Mouse (Mus musculus): Measurements from ENCODE around the gene Sez6. TPM values are rescaled to one million over a fixed set of nuclear protein-coding genes. Genes with fewer than 3 reads are reported as not detected.
A peak's percentile ranks its signal among the peaks of the same experiment; 100 is the strongest.

Sez6 gene
- total RNA-seq, 4 experiments from 2014 or later: 0.19 to 0.84 (median 0.52) TPM

DNA sequence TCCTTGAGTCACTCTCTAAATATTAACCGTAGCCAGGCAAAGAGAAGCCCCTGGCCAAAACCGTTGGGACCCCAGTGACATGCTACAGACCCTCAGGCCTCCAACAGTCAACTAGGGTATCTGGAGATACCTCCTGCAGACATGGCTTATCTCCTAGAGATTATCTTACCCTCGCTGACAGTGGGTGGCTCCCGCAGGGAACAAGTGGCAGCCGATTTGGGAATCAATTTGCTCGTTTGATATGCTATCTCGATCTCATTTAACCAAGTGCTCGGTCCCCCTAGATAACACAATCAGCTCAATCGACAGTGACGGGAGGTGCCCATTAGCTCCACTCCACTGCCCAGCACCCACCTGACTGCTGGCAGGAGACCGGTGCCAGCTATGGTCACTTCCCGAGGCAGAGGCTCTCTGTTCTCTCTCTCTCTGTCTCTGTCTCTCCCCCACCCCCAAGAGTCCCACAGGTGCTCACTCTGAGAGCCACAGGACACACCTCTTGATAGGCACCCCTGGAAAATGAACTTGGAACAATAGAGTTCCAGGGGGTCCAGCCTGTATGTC is 19.6 kb downstream of the Sez6 start:
- no peak for DNase-seq (ENCODE audit: low spot score)

DNA sequence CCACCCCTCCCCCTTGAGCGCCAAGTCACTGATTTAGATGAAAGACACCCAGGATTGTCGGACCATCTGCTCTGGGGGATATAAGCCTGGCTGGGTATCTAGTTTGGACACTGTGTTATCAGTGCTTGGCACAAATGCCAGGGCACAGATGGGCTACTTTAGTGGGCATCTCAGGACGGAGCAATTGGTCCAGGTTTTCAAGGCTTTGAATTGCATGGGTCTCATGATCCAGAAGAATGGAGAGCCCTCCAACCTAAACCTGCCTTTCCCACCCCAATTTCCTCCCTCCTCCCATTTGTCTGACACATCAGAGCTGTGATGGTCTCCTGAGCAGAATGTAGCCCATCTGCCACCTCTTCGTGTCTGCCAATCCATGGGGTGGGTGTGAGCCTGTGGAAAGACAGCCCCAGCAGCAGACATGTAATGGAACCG is 20.2 kb downstream of the Sez6 start:
- no peak for DNase-seq (ENCODE audit: low spot score)

DNA sequence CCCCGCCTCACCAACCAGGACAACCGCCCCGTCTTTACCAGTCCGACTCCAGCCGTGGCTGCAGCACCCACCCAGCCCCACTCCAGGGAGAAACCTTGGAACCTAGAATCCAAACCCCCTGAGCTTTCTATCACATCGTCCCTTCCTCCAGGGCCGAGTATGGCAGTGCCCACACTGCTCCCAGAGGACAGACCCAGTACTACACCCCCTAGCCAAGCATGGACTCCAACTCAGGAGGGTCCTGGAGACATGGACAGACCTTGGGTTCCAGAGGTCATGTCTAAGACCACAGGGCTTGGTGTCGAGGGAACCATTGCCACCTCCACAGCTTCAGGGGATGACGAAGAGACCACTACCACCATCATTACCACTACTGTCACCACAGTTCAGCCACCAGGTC is 23.1 kb downstream of the Sez6 start:
- DNase-seq (ENCODE audit: low spot score): no peak

DNA sequence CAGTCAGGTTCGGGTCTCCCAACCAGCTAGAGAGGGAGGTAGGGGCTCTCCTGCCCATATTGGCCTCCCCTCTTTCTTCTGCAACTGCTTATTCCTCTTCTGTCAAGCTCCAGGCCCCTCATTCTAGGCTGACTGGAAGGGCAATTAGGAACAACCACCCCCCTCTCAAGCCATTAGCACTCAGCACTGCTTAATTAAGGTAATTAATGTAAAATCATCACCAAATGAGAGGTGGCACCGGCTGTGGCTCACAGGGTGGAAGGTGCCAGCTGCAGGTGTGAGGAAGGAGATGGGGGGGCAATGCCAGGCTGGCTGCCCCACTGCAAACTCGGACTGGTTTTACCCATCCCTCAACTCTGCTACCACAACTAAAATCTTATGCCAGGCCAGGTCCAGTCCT is 25.8 kb downstream of the Sez6 start:
- DNase-seq (ENCODE audit: low spot score): no peak

DNA sequence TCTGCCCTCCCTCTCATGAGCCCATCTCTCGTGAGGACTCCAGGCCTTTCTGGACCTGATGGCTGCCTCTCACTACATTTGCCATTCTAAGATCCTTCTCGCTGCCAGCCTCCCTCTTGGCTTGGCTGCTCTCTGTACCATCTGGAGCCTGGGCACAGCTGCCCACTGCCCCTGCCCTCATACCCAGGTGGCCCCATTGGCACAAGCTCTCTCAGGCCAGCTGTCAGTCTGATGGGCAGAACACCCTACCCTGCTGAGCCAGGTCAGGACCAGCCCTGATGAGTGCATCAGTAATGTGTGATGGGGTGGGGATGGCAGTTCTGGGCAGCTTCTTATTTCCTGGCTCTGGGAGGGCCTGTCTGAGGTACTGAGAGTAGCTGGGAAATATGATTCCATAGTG is 27.7 kb downstream of the Sez6 start:
- DNase-seq (ENCODE audit: low spot score): no peak

DNA sequence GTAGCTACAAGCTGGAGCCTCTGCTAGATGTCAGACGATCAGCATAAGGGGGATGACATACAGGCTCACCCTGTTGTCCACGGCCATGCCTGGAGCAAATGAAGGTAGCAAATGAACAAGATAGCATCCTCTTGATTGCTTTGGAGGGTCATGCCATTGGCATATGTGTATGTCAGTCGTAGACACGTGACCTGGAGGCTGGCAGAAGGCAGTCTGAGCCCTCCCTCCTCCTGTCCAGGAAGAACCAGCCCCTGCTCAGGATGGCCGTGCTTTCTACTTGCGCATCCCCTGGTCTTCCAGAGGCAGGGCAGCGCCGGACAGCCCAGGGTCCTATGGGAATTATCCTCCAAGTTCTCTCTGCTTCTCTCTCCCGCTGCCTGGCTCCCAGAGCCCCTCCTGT is 28.3 kb downstream of the Sez6 start:
- no peak for DNase-seq (ENCODE audit: low spot score)

DNA sequence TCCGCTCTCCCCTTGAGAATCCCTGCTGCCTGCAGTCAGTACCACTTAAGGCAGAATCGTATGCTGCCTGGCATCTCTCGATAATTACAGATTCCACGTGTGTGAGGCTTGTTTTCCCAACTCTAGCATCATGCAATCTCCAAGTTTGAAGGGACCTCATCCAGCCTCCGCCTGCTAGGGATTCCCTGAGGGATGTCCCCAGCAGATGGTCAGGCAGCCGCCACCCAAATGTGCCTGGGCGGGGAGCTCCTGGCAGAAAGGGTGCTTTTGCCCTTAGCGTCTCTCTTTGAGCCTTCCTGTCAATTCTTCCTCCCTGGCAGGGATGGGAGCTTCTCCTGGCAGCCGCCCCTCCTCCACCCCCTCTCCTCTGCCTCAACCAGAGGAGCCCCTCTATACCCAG is 29.6 kb downstream of the Sez6 start:
- DNase-seq (ENCODE audit: low spot score): no peak

DNA sequence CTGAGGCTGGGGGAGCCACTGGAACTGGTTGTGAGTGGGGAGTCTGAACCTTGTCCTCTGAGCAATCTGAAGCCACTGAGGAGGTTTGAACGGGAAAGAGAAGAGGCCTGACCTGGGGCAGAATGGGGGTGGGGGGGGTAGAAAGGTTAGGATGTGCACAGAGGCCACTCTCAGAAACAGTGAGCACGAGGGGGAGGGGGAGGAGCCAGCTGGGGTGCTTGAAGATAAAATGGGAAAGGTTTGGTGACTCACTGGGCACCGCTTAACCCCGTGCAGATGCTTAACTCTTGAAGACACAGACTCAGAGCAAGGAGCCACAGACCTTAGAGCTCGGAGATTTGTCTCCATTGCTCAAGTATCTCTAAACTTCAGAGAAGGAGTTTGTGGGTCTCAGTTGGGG is 30.3 kb downstream of the Sez6 start:
- DNase-seq (ENCODE audit: low spot score): no peak

DNA sequence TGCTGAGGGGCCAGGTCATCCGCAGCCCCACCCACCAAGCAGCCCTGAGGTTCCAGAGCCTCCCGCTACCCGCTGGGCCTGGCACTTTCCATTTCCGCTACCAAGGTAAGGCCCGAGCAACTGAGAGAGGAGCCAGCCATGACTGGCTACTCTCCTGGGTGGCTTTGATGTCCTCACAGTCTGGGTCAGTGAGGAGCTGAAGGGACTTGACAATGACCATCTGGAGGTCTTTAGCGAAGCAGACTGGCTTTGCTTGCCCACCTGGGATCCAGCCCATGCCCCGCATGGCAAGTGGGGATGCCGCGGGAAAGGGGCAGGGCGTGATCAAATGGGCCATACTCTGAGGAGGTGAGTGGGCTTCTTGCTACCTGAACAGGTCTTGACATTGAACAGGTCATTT is 32.3 kb downstream of the Sez6 start:
- no peak for DNase-seq (ENCODE audit: low spot score)

DNA sequence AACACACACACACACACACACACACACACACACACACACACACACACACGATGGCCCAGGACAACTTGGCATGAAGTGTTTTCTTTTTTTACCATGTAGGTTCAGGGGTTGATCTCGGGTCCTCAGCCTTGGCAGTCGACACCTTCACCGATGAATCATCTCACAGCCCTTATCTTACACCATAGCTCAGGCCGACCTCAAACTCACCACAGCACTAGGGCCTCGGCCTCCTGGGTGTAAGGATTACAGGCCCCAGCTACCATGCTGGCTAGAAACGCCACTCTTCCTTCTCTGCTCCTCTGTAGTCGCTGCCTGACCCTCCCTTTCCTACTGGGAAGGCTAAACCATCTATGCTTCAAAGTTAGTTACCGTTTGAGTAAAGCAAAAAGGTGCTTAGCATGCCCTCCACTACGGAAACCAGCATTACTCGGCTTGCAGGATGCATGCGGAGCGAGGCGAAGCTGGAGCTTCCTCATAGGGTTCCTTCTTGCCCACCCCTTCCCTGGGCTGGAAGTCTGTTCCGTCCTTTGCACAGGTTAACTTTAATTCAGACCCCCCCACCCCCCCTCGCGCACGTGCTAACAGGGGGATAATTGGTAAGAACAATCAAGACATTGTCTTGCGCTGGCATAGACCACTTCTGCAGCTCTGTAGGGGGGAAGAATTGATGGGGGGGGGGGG is 34.0 kb downstream of the Sez6 start:
- no peak for DNase-seq (ENCODE audit: low spot score)

DNA sequence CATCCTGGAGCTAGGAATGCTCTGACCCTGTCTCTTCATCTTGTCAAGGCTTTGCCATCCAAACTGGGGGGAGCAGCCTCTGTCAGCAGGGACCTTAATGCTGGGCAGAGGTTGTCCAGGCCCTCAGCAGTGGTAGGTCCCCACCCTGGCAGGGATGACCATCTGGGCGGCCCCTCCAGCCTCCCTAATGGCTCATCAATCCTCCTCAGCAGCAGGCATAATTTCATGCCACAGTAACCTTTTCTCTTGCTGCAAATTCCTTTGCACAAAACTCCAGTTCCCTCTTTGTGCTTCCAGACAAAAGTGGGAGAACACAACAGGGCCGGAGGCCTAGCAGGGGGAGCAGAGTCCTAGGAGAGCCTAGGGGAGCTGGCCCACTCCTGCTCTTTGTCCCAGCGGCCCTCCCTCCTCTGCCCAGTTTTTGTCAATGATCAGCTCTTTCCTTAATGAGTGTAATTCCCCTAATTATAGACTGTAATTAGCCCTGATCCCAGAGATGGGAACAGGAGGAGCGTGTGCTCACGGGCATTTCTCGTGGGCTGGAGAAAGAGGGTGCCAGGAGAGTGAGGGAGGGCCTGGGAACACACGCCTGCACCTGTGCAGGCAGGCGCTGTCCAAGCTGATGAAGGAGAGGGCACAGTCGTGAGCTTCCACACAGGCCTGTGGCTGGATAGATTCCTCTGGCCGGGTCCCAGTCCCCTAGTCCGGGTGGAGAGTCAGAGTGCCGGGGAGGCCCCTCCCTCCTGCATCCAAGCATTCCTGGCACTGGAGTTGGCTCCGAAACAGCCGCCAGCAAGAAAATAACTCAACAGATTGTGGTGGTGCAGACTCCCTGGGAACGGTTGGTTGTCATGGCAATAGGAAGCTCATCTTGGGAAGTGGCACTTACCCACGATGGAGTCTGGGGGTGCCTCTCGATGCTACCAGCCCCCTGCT is 34.8 kb downstream of the Sez6 start:
- no peak for DNase-seq (ENCODE audit: low spot score)

DNA sequence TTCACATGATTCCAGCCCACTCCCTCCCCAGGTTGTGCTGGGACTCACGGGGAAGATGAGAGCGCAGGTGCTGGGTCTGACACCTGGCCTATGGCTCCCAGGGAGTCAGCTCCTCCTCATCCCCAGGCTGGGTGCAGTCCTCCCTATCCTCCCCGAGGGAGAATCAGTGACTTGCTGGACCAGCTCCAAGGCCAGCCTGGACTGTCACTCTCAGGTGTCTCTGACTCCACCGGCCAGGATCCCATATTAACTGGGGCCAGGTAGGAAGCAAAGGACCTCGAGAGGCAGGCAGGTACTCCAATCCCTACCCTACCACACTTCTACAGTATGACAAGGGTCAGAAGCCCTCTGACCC is 35.4 kb downstream of the Sez6 start:
- DNase-seq (ENCODE audit: low spot score): no peak

DNA sequence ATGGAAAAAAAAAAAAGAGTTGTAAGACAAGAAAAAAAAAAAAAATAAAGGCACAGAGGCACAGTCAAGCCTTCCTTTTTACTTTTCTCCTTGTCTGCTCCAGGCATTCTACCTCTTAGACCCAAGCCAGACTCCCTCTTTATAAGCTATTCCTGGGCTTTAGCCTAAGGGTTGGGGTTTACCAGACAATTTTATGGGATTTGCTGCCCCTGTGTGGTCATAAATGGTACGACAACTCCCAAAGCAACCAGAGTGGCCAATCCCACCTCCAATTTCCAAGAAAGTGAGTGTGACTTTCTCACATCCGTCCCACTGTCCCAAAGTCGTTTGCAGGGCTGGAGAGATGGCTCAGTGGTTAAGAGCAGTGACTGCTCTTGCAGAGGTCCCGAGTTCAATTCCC is 36.5 kb downstream of the Sez6 start:
- peak; percentile 76 for DNase-seq (ENCODE audit: low spot score)

DNA sequence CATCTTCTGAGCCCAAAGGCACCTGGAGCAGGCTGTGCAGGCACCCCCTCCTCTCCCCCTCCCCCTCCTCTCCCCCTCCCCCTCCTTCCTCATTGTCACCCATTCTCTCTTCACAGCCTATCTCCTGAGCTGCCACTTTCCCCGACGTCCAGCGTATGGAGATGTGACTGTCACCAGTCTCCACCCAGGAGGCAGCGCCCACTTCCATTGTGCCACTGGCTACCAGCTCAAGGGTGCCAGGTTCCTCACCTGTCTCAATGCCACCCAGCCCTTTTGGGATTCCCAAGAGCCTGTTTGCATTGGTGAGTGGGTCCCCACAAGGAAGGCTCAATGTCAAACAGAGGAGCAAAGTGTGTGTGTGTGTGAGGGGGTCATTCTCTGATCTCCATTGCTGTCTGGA is 38.2 kb downstream of the Sez6 start:
- DNase-seq (ENCODE audit: low spot score): no peak

DNA sequence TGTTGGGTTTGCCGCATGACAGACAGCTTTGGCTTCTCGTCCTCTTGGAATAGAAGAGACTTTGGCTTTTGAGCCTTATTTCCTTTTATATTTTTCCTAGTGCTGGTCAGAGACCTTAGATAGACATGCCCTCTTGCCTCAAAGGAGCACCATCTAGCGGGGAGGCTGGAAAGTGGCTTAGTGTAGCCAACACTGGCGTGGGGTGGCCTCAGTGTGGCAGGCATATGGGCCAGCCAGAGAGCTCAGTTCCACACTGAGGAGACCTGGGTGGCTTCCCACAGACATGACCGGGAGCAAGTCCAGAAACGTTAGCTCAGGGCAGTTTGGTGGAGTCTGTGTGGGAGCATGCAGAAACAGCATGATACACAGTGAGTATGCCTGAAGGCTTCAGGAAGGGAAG is 40.1 kb downstream of the Sez6 start:
- no peak for DNase-seq (ENCODE audit: low spot score)

DNA sequence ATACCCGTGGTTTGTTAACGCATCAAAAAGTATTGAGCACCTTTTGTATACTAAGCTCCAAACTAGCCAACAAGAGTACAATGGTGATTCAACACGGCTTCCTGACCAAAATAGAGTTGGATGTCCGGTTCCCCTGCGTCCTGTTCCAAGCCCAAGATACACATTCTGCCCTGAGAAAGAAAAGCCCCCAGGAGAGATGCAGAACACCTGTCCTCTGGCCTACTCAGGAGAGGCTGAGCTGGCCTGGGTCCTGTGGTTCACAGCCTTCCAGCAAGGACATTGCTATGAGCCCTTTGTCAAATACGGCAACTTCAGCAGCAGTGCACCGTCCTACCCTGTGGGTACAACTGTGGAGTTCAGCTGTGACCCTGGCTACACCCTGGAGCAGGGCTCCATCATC is 42.9 kb downstream of the Sez6 start:
- no peak for DNase-seq (ENCODE audit: low spot score)

DNA sequence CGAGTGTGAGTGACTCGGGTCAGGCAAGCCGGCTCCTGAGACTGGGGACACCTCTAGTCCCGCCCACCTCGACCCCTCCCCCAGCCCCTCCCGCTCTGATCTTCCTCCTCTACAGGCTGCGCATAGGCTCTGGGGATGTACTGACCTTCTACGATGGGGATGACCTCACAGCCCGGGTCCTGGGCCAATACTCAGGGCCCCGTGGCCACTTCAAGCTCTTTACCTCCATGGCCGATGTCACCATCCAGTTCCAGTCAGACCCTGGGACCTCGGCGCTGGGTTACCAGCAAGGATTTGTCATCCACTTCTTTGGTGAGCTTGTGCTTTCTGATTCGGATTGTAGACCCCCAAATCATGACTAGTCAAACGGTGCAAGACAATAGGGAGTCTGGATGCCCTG is 43.7 kb downstream of the Sez6 start:
- no peak for DNase-seq (ENCODE audit: low spot score)

DNA sequence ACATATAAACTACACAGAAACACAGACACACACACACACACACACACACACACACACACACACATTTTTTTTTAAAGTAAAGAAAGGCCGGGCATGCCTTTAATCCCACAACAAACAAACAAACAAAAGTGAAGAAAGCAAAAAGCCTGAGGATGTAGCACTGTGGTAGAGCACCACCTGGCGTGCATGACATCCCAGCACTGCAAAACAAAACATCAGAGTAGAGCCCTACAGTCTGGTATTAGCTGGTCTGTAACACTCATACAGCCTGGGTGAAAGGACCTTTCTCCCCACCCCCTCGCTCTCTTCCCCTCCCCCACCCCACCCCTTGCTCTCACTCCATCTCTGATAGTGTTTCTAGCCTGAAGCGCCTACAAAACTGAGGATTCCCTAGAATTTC is 45.3 kb downstream of the Sez6 start:
- DNase-seq (ENCODE audit: low spot score): no peak

DNA sequence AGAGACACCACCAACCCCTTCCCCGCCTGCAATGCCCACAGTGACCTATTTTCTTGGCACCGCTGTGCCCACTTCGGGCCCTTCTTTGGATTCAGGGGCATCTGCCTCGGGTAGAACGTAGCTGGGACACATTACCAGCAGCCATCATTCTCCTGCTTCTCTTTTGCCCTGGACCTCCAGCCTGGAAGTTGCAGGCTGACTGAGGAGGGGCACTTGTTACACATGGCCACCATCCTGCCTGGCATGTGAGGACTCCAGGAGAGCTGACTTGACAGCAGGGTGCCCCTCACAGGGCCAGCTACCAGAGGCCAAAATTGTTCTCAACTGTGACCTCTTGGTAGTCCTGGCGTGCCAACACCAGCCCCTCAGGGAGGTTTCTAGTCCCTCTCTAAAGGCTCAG is 47.6 kb downstream of the Sez6 start:
- DNase-seq (ENCODE audit: low spot score): no peak

DNA sequence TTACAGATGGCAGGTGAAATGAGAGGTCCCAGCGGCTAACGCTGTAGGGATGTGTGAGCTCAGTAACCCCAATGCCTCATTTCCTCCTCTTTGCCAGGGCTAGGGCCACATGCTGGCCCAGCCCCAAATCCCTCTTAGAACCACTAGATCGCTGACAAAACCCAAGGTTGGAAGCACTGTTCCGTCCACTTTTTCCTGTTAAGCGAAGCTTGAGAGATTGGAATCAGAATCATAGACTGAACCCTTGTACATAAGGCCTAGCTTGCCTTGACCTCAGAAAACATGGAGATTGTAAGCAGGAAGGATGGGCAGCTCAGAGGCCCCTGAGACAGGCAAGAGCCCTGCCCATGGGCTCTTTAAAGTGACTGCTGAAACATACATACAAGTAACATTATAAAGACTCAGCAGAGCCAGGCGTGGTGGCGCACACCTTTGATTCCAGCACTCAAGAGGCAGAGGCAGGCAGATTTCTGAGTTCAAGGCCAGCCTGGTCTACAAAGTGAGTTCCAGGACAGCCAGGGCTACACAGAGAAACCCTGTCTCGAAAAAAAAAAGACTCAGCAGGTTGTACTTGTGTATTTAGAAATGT is 48.7 kb downstream of the Sez6 start:
- no peak for DNase-seq (ENCODE audit: low spot score)

DNA sequence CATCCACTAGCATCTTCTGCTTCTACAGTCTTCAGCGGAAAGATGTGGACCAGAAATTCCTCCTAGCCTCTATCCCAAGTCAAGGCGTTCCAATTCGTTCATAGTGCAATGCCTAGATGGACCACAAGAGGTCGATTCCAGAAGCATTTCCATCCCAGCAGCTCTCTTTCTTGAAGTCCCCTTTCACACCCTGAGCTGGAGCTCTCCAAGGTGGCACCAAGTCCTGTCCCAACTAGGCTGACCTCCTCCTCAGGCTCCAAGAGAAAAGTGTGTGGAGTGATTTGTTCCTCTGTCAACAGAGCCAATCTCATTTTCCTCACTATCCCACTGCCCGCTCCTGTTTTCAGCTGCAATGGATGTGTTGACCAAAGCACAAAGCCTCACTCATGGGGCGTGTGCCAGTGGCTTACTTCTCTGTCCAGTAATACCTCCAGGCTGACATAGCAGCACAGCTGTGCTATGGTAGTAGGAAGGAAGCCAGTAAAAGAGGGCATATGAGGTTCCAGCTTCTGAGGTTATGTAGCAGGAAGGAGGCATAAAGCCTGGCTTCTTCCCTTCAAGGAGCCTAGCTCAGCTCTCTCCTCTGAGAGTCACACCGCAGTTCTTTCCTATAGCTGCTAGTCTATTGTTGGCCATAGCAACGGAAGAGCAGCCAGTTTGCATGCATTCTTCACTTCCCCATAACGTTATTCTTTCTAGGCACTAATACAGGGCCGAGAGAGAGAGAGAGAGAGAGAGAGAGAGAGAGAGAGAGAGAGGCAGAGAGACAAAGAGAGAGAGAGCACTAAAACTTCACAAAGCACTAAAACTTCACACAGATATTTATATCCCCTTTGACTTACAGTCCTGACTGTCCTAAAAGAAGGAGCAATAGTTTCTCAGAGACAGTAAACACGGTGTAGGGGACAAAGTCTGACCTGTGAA is 49.9 kb downstream of the Sez6 start:
- peak; percentile 63 for DNase-seq (ENCODE audit: low spot score)
